Mouse (Mus musculus): ENCODE measurements at regions not wholly inside any gene's neighbourhood (a gene's known extent, or its start where the extent isn't known, plus 50 kb on each side); places are given as distances from the start of the nearest gene placed in this dataset.

GRCm38 (mm10) chr14:71709528-71710289 lies 781.9 kb downstream of the Gm9195 start:
- Histone ChIP-seq H3K27ac (ENCODE audit: control insufficient read depth, insufficient read depth, low read length) (no peak overlapping the region), H3K36me3 (ENCODE audit: control insufficient read depth, insufficient read depth, low read length) (no peaks in the 10 kb centered on the region), H3K4me1 (replicated peaks; ENCODE audit: control insufficient read depth, insufficient read depth, low read length) (no peaks in the 10 kb centered on the region), H3K27me3 (ENCODE audit: control insufficient read depth, insufficient read depth, low read length) (no peaks in the 10 kb centered on the region), H3K4me3 (ENCODE audit: control insufficient read depth, insufficient read depth, low read length) (no peak overlapping the region)
- DNase-seq = no peak
- TF ChIP-seq CTCF (IDR thresholded peaks at IDR 0.05; ENCODE audit: borderline replicate concordance, control insufficient read depth, extremely low read depth, insufficient read depth, low read length, poor library complexity) = no peak
- 86% methylated on average over 5 of the region's 5 CpGs for WGBS

- Histone ChIP-seq H3K4me3 (ENCODE audit: control insufficient read depth, insufficient read depth, low read length) (no peak overlapping the region), H3K4me1 (replicated peaks; ENCODE audit: control insufficient read depth, insufficient read depth, low read length) (no peaks in the 10 kb centered on the region), H3K27me3 (ENCODE audit: control insufficient read depth, insufficient read depth, low read length) (no peaks in the 10 kb centered on the region), H3K27ac (ENCODE audit: control insufficient read depth, insufficient read depth, low read length) (no peak overlapping the region), H3K36me3 (ENCODE audit: control insufficient read depth, insufficient read depth, low read length) (no peaks in the 10 kb centered on the region)
- TF ChIP-seq CTCF (IDR thresholded peaks at IDR 0.05; ENCODE audit: borderline replicate concordance, control insufficient read depth, extremely low read depth, insufficient read depth, low read length, poor library complexity) (no peak), POLR2A (IDR thresholded peaks at IDR 0.05; ENCODE audit: control insufficient read depth, extremely low read depth, insufficient read depth, low read length, poor library complexity) (no peak)
- 93% methylated on average over 3 of the region's 3 CpGs for WGBS
- DNase-seq = no peak
These were observed 798.7 kb downstream of the Gm9195 start for GRCm38 (mm10) chr14:71692752-71693437.

GRCm38 (mm10) chr14:71674564-71674963 lies 817.1 kb downstream of the Gm9195 start:
- no peaks in the 10 kb centered on the region for H3K27me3 ChIP-seq (ENCODE audit: control insufficient read depth, insufficient read depth, low read length)
- H3K4me1 ChIP-seq (replicated peaks; ENCODE audit: control insufficient read depth, insufficient read depth, low read length) = no peaks in the 10 kb centered on the region
- H3K27ac ChIP-seq (ENCODE audit: control insufficient read depth, insufficient read depth, low read length) = no peak overlapping the region
- no peaks in the 10 kb centered on the region for H3K36me3 ChIP-seq (ENCODE audit: control insufficient read depth, insufficient read depth, low read length)
- H3K4me3 ChIP-seq (ENCODE audit: control insufficient read depth, insufficient read depth, low read length) = no peak overlapping the region
- DNase-seq = no peak
- TF ChIP-seq POLR2A (IDR thresholded peaks at IDR 0.05; ENCODE audit: control insufficient read depth, extremely low read depth, insufficient read depth, low read length, poor library complexity) (no peak), CTCF (IDR thresholded peaks at IDR 0.05; ENCODE audit: borderline replicate concordance, control insufficient read depth, extremely low read depth, insufficient read depth, low read length, poor library complexity) (no peak)
- WGBS = 98% methylated on average over 4 of the region's 4 CpGs

- no peak for DNase-seq
- no peak for TF ChIP-seq POLR2A (IDR thresholded peaks at IDR 0.05; ENCODE audit: control insufficient read depth, extremely low read depth, insufficient read depth, low read length, poor library complexity)
- no peak for TF ChIP-seq CTCF (IDR thresholded peaks at IDR 0.05; ENCODE audit: borderline replicate concordance, control insufficient read depth, extremely low read depth, insufficient read depth, low read length, poor library complexity)
- Histone ChIP-seq H3K27me3 (ENCODE audit: control insufficient read depth, insufficient read depth, low read length) (no peaks in the 10 kb centered on the region), H3K36me3 (ENCODE audit: control insufficient read depth, insufficient read depth, low read length) (no peaks in the 10 kb centered on the region), H3K4me1 (replicated peaks; ENCODE audit: control insufficient read depth, insufficient read depth, low read length) (no peaks in the 10 kb centered on the region), H3K4me3 (ENCODE audit: control insufficient read depth, insufficient read depth, low read length) (no peak overlapping the region), H3K27ac (ENCODE audit: control insufficient read depth, insufficient read depth, low read length) (no peak overlapping the region)
- WGBS = 94% methylated on average over 2 of the region's 2 CpGs
These were observed 817.8 kb downstream of the Gm9195 start for GRCm38 (mm10) chr14:71673837-71674236.

GRCm38 (mm10) chr14:71672481-71672880 lies 819.2 kb downstream of the Gm9195 start:
- DNase-seq = no peak
- 77% methylated on average over 1 of the region's 1 CpGs for WGBS
- Histone ChIP-seq H3K27me3 (ENCODE audit: control insufficient read depth, insufficient read depth, low read length) (no peaks in the 10 kb centered on the region), H3K27ac (ENCODE audit: control insufficient read depth, insufficient read depth, low read length) (no peak overlapping the region), H3K36me3 (ENCODE audit: control insufficient read depth, insufficient read depth, low read length) (no peaks in the 10 kb centered on the region), H3K4me3 (ENCODE audit: control insufficient read depth, insufficient read depth, low read length) (no peak overlapping the region), H3K4me1 (replicated peaks; ENCODE audit: control insufficient read depth, insufficient read depth, low read length) (no peaks in the 10 kb centered on the region)
- TF ChIP-seq CTCF (IDR thresholded peaks at IDR 0.05; ENCODE audit: borderline replicate concordance, control insufficient read depth, extremely low read depth, insufficient read depth, low read length, poor library complexity) (no peak), POLR2A (IDR thresholded peaks at IDR 0.05; ENCODE audit: control insufficient read depth, extremely low read depth, insufficient read depth, low read length, poor library complexity) (no peak)

- no peak for TF ChIP-seq CTCF (IDR thresholded peaks at IDR 0.05; ENCODE audit: borderline replicate concordance, control insufficient read depth, extremely low read depth, insufficient read depth, low read length, poor library complexity)
- TF ChIP-seq POLR2A (IDR thresholded peaks at IDR 0.05; ENCODE audit: control insufficient read depth, extremely low read depth, insufficient read depth, low read length, poor library complexity) = no peak
- Histone ChIP-seq H3K4me3 (ENCODE audit: control insufficient read depth, insufficient read depth, low read length) (no peak overlapping the region), H3K27me3 (ENCODE audit: control insufficient read depth, insufficient read depth, low read length) (no peaks in the 10 kb centered on the region), H3K36me3 (ENCODE audit: control insufficient read depth, insufficient read depth, low read length) (no peaks in the 10 kb centered on the region), H3K27ac (ENCODE audit: control insufficient read depth, insufficient read depth, low read length) (no peak overlapping the region), H3K4me1 (replicated peaks; ENCODE audit: control insufficient read depth, insufficient read depth, low read length) (no peaks in the 10 kb centered on the region)
- no peak for DNase-seq
- WGBS = 63% methylated on average over 2 of the region's 2 CpGs
These were observed 819.6 kb downstream of the Gm9195 start for GRCm38 (mm10) chr14:71671994-71672393.

Data from thymus, adult 2 months (tissue).